Mouse (Mus musculus) olfactory bulb, adult 2 months (tissue): ENCODE measurements around the gene Atxn7l2.

Experiments
- CTCF ChIP-seq: fragments of 200-500 bp; IDR thresholded peaks from 2 replicates; pipeline ENCODE4 v1.5.1; 2012; ENCODE audit warnings: low read depth, mild to moderate bottlenecking, low read length, moderate library complexity; ENCODE audit not compliant: insufficient read depth
- POLR2A ChIP-seq: fragments of 200-500 bp; IDR thresholded peaks from 2 replicates; pipeline ENCODE4 v1.6.1; 2012; ENCODE audit warnings: mild to moderate bottlenecking, low read depth, low read length, moderate library complexity; ENCODE audit not compliant: insufficient read depth

- TF ChIP-seq CTCF (no peak), POLR2A (no peak)
These were observed 1.7 kb downstream of the Atxn7l2 start for GRCm38 (mm10) chr3:108209001-108209400.
